Mouse (Mus musculus) layer of hippocampus, adult 9-11 months (tissue): Measurements from ENCODE around the gene Ccdc63.

Experiments used
- DNase-seq: peaks from one replicate; pipeline ENCODE4 v3.0.0; 2022

The Ccdc63 gene

GRCm38 (mm10) chr5:122116243-122116642 is 24.4 kb downstream of the Ccdc63 start:
- no peak for DNase-seq

DNA sequence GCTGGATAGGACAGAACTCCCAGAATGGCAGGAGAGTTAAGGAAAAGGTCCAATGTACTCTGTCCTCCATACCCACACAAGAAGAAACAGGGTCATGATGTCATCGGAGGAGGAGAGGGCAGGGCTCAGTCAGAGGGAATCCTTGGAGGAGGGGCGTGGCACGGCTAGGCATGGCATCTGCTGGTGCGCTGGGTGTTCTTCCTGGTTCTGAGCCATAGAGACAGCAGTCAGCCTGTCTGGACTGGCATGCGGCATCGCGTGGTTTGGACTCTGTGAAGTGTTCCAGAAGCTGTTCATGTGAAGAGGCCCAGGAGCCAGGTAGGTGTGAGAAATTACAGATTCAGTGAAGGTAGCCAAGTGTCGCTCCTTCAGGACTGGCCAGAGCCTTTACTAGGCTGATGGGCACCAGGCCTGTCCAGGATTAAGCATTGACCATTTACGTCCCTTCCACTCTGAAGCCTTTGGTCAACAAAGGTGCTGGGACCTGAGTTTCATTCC is 25.3 kb downstream of the Ccdc63 start:
- no peak for DNase-seq

GRCm38 (mm10) chr5:122114176-122114575 is 26.4 kb downstream of the Ccdc63 start:
- DNase-seq: no peak

GRCm38 (mm10) chr5:122113450-122113849 is 27.2 kb downstream of the Ccdc63 start:
- no peak for DNase-seq

DNA sequence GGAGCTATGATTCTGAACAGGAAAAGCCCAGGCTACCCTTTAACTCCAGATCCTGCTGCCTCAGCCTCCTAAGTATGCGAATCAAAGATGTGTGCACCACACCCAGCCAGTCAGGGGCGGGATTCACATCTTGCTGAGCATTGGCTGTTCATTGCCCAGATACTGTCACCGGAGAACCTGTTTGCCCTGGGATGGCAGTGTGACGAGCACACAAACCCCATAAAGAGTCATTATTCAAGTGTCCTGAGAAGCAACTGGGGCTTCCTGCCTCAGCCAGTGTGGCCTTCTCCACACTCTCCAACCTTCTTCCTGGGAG is 28.7 kb downstream of the Ccdc63 start:
- DNase-seq: no peak

- DNase-seq: no peak
Measured at GRCm38 (mm10) chr5:122111091-122111932, 29.3 kb downstream of the Ccdc63 start.

DNA sequence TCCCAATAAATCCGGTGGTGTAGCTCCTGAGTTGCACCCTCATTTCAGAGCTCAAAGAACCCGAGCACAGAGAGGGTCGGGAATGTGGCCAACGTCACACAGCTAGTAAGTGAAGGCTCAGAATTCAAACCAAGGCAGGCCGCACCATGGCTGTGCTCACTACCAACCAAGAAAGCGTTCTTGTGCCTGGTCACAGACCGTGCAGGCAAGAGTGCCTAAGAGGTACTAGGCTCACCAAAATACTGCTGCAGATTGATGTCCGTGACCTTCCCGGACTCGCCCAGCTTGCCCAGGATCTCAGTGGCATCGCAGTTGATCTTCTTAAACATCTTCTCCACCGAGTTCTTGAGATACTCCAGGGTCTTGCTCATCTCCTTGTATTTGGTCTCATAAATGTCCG is 30.0 kb downstream of the Ccdc63 start:
- DNase-seq: no peak

DNA sequence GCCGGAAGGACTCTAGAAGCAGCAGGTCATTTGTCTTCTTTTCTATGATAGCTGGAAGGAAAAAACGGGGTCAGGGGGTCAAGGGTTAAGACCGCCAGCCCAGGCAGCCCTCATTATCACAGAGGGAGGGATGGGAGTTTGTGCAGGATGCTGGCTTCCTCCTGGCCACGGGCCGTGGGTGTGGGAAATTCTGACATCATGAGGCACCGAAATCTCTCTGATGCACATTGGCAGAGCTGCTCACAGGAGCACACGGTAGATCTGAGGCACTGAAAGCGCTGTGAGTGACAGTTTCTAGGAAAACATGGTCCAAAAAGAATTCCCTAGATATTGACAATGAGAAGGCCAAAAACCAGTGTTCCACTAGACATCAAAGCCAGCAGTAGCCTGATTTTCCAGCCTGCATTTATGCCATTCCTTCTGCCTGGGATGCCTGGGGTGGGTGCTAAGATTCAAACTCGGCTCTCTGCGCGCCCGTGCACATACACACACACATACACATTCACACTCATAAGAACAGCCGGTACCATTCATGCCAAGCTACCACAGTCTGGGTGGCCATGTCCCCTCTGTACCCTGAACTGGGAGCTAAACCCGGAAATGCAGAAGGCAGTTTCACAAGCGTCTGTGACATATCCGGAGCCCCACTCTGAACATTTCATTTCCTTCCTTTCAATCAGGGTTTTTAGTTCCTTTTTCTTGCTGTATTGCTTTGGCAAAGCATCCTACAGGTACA is 31.1 kb downstream of the Ccdc63 start:
- no peak for DNase-seq

DNA sequence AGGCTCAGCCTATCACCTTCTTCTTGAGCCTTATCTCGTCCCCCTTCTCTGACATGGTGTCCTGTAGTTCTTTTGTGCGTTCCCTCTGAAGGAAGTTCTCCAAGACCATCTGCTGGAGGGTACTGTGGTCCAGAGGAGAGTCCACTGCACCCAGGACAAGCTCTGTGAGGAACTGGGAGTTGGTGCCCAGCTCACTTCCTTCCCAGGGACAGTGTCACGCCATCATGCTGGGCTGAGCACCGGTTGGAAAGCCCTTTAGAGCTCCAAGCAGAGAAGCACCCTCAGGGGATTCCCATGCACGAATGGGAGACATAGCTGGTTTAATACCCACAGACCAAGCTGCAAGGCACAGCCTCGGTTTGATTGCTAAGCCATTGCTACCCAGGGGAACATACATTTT is 32.5 kb downstream of the Ccdc63 start:
- DNase-seq: no peak

DNA sequence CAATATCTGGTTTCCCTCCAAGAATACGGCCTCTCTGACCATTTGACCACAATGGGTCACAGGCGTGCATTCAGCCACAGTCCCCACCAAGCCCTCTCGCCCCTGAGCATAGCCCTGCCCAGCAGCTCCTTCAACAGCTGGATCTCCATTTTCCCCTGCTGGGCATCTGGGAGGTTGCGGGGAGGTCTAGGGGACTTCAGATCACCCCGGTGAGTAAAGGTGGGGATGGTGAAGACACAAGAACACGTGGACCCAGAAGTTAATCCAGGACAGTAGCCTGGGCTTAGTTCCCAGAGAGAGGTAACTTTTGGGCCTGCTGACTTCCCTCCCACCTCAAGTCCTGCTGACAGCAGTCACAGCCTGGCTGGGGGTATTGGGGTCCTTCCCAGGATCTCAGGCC is 34.4 kb downstream of the Ccdc63 start:
- no peak for DNase-seq

DNA sequence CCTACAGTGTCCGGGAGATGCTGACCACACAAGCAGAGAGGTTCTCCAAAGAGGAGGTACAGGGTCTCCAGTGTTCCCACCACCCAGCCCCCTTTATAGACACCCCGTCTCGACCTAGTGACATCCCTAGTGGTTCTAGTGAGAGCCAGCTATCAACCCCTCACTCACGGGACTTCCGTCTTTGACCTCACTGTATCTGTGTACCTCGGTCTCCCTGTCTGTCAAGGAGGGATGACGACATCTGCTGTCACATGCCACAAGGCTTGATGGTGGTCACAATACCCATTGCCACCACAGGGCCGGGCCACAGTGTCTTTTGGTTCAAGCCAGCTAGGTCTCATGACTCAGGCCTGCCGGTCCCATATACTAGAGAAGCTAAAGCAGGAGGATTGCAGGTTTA is 35.6 kb downstream of the Ccdc63 start:
- no peak for DNase-seq

DNA sequence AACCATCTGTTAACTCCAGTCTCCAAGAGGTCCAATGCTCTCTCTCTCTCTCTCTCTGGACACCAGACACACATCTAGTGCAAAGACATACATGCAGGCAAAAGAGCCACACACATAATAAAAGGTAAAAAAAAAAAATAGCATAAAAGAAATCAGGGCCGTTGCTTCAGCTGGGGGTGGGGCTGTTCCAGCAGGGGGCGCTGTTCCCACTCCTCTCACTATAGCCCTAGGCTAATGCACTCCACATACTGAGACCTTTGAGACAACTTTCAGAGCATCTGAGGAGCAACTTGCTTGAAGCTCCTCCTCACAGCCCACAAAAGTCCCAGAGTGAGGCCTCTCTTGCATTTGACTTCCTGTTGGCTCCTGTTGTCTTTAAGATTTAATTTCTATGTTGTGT is 36.4 kb downstream of the Ccdc63 start:
- no peak for DNase-seq

DNA sequence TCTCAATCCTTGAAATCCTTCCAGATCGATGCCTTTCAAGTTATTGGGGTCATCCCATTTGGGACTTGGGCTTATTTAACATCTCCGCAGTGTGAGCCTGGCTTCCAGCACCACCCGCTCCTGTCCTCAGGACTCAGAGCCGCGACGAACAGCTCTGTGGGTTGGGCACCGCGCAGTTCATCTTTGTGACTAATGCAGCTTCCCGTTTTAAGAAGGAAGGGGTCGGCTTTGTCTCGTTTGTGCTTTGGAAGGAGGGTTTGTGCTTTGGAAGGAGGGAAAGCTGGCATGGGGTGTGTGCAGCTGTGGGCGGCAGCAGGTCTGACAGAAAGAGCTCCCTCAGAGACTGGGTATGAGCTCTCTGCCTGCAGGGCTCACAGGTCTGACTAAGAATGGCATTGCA is 37.5 kb downstream of the Ccdc63 start:
- no peak for DNase-seq

DNA sequence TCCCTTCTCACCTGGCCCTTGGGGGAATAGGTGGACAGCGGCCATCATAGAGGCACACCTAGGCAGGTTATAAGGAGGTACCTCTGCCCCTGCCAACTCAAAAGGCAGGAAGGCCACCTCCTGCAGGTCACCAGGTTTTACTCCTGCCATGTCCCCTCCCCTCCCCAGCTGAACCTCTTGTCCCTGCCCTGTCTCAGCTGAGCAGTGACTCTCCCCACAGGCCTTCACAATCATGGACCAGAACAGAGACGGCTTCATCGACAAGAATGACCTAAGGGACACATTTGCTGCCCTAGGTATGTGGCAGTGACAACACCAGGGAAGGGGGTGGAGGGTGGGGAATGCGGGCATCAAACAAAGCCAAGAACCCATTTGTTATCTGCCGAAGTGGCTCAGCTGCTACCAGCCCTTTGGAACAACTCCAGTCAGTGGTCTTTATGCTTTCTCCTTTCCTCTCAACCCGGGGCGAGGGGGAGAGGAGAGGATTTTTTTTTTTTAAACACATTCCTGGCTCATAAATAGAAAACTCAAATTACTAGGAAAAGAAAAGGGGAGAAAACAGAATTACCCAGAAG is 38.1 kb downstream of the Ccdc63 start:
- DNase-seq: no peak

DNA sequence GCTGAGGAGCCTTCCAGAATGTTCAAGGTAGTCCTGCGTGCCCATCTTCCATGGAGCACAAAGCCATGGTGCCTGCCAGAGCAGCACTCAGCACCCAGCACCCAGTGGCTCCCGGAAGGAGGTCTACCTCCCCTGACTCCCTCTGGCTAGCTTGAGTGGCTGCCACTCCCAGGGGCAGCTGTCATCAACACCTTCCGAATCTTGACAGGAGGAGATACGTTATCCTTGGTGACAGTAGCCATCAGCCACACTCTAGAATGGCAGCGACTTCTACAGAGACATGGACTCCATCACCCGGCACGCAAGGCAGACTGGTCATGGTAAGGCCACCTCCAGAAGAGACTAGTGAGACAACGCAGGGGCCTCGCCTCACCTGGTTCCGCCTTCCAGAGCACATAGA is 46.2 kb downstream of the Ccdc63 start:
- no peak for DNase-seq

DNA sequence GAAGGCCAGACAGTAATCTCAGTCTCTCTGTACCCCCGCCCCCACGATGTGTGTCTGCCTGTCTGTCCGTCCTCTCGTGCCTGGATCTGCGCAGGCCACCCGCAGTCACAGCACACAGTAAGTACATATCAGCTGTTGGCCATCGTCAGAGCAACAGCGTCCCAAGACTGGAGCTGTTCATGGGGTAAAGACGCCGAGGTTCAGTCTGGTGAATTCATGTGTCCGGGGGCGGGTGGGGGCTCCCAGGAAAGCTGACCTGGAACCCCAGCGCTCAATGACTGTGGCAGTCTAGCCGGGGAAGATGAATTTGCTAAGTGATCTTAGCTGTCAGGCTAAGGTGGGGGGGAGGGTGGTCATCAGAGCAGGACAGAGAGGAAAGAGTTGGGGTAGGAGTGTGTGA is 46.9 kb downstream of the Ccdc63 start:
- no peak for DNase-seq

DNA sequence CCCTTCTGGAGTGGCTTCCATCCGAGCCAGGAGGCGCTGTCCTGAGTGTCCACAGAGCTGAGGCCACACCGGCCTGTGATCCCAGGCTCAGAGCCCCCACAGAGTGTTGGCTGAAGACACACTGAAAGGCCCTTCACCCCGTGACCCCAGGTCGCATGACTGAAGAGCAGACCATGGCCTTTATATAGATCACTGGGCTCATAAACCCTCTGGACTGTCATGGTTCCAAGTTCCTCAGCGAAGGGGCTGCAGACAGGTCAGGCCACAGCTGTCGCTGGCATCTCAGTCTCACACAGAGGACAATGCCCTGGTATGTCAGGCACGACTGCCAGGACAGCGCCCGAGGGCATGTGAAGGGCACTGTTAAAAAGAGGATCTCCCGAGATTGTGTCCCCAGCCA is 47.8 kb downstream of the Ccdc63 start:
- DNase-seq: no peak

GRCm38 (mm10) chr5:122091070-122091469 is 49.6 kb downstream of the Ccdc63 start:
- DNase-seq: no peak

DNA sequence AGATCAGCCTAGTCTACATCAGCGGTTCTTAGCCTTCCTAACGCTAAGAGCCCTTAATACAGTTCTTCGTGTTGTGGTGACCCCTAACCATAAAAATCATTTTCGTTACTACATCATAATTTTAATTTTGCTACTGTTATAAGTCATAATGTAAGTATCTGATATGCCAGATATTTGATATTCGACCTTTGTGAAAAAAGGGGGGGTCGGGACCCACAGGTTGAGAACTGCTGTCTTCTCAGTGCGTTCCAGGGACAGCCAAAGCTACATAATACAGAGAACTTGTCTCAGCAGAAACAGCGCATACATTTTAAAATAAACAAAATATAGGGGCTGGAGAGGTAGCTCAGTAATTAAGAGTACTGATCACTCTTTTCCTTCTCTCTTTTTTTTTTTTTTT is 51.0 kb downstream of the Ccdc63 start:
- no peak for DNase-seq

- DNase-seq: peak; percentile 76
Measured at GRCm38 (mm10) chr5:122088917-122089316, 51.7 kb downstream of the Ccdc63 start.

DNA sequence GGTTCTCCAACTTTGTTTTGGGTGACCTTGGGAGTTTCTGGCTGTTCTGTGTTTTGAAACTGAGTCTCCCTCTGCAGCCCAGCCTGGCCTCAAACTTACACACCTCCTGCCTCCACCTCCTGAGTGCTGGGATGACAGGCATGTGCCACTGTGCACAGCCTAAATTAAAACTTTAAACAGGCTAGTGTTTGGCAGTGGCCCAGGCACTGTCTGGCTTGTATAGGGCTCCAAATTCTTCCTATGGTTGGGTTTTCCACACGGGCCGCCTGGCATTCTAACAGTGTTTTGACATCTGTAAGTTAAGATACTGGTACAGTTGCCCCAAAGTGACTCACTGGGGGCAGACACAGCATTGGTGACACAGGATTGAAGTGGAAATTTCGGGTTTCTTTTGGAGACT is 54.5 kb downstream of the Ccdc63 start:
- no peak for DNase-seq

GRCm38 (mm10) chr5:122085291-122085690 is 55.3 kb downstream of the Ccdc63 start:
- no peak for DNase-seq

- no peak for DNase-seq
Measured at GRCm38 (mm10) chr5:122084470-122084869, 56.2 kb downstream of the Ccdc63 start.

- DNase-seq: no peak
Measured at GRCm38 (mm10) chr5:122083282-122083681, 57.3 kb downstream of the Ccdc63 start.
